ENCODE assay signal across 8 mouse cellular contexts in the genomic region with DNA sequence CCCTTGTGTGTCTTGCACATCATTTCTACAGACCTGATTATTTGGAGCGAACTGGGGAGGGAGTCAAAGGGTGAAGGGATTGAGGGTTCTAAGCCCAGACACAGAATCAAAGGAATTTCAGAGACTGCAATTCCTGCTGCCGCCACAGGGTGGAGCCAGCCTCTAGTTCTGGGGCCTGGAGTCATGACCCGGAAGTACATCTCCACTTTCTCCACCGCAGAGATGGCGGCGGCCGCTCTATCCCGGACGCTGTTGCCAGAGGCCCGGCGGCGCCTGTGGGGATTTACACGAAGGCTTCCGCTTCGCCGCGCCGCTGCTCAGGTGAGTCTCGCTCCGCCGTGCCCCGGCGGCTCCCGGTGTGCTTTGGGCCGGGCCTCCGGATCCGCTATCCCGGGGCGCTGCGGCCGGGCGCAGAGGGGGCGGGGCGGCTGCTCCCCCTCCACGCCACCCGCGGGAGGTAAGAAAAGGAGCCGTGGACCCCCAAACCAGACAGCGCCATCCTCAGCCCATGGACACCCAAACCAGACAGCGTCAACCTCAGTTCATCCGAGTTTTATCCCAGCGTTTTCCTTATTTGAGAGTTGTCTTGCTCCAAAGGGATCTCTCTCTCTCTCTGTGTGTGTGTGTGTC. TPM values are rescaled to one million over a fixed set of nuclear protein-coding genes. Genes with fewer than 3 reads are reported as not detected.
A peak's percentile ranks its signal among the peaks of the same experiment; 100 is the strongest.
DNase-seq lines count a peak whose midpoint lies in the region; ATAC-seq and TF ChIP-seq lines count a peak whose summit lies in the region.

A gene (plus strand): TSS at position 186 of the 630 bp plus-strand sequence.

- no peaks in the 10 kb centered on the region for H3K27me3 ChIP-seq in ES-Bruce4 (ENCODE audit: control insufficient read depth, insufficient read depth, low read length, poor library complexity, severe bottlenecking)
- no peaks in the 10 kb centered on the region for H3K27me3 ChIP-seq in forebrain, embryonic 14.5 days (replicated peaks; ENCODE audit: control insufficient read depth, insufficient read depth, low read length)
- H3K27me3 ChIP-seq in neural tube, embryonic 15.5 days (replicated peaks) = no peaks in the 10 kb centered on the region

- 0 out of 2 replicates have a peak, but pooled peaks have one; percentile 4 for TF ChIP-seq EP300 in ES-Bruce4 (IDR thresholded peaks at IDR 0.05; ENCODE audit: insufficient read depth, low read depth, low read length)

- H3K4me3 ChIP-seq in ES-Bruce4 (ENCODE audit: low read depth, low read length) = peak within 1 kb of the TSS; percentile 95
- peak within 1 kb of the TSS; percentile 88 for H3K4me3 ChIP-seq in forebrain, embryonic 14.5 days (ENCODE audit: low read depth, low read length)
- H3K4me3 ChIP-seq in neural tube, embryonic 15.5 days (replicated peaks) = peak within 1 kb of the TSS; percentile 97

- no peaks in the 10 kb centered on the region for H3K9me3 ChIP-seq in ES-Bruce4 (replicated peaks; ENCODE audit: control insufficient read depth, insufficient read depth, low read length, poor library complexity, severe bottlenecking)
- no peaks in the 10 kb centered on the region for H3K9me3 ChIP-seq in forebrain, embryonic 14.5 days (replicated peaks; ENCODE audit: control insufficient read depth, low read length)
- H3K9me3 ChIP-seq in neural tube, embryonic 15.5 days (replicated peaks) = no peaks in the 10 kb centered on the region

- H3K9ac ChIP-seq in ES-Bruce4 (ENCODE audit: low read depth, poor library complexity, severe bottlenecking) = peak within 1 kb of the TSS; percentile 94
- H3K9ac ChIP-seq in forebrain, embryonic 14.5 days (ENCODE audit: low read length) = peak within 1 kb of the TSS; percentile 88
- peak within 1 kb of the TSS; percentile 94 for H3K9ac ChIP-seq in neural tube, embryonic 15.5 days (replicated peaks)

- intact Hi-C loops in heart, postnatal 14 days (cut with DNase I) = loop anchor here (1.0 to 10.0 kb wide), 2 partner anchors 79 to 472 kb away; no protein-coding TSS in a partner anchor

- peak; percentile 88 for TF ChIP-seq CTCF in ES-Bruce4 (IDR thresholded peaks at IDR 0.05; ENCODE audit: low read depth, low read length)

- H3K4me2 ChIP-seq in forebrain, embryonic 14.5 days (ENCODE audit: low read length) = peak within 1 kb of the TSS; percentile 64
- H3K4me2 ChIP-seq in neural tube, embryonic 15.5 days = peak within 1 kb of the TSS; percentile 81

- H3K36me3 ChIP-seq in ES-Bruce4 (ENCODE audit: control insufficient read depth, insufficient read depth, low read length, poor library complexity, severe bottlenecking) = peaks cover 11% of the 10 kb centered on the region
- peaks cover 34% of the 10 kb centered on the region for H3K36me3 ChIP-seq in forebrain, embryonic 14.5 days (ENCODE audit: control insufficient read depth, insufficient read depth, low read length)
- peaks cover 30% of the 10 kb centered on the region for H3K36me3 ChIP-seq in neural tube, embryonic 15.5 days

- peak; percentile 94 for DNase-seq in forebrain, embryonic 14.5 days (ENCODE audit: low spot score)
- peak; percentile 83 to 90 for DNase-seq in heart, postnatal 14 days
- DNase-seq in layer of hippocampus, adult 11-12 months (ENCODE audit: low spot score) = peak; percentile 92
- peak; percentile 83 to 88 for DNase-seq in lung, adult 18-20 months
- peak; percentile 89 for DNase-seq in testis, postnatal 14 days (ENCODE audit: low spot score)

- TF ChIP-seq POLR2A in ES-Bruce4 (IDR thresholded peaks at IDR 0.05; ENCODE audit: insufficient read depth, low read length) = no peak

- H3K27ac ChIP-seq in ES-Bruce4 (ENCODE audit: insufficient read depth, low read length) = peak within 1 kb of the TSS; percentile 81
- H3K27ac ChIP-seq in forebrain, embryonic 14.5 days (ENCODE audit: low read depth, low read length) = peak within 1 kb of the TSS; percentile 87
- H3K27ac ChIP-seq in neural tube, embryonic 15.5 days (replicated peaks) = peak within 1 kb of the TSS; percentile 88

- ATAC-seq in cerebellum, adult (ENCODE audit: insufficient number of reproducible peaks, low FRiP score, low TSS enrichment) = peak; percentile 91
- peak; percentile 65 for ATAC-seq in forebrain, embryonic 14.5 days
- ATAC-seq in neural tube, embryonic 15.5 days (ENCODE audit: low FRiP score) = peak; percentile 88

- 0% methylated on average over 38 of the region's 42 CpGs for WGBS in forebrain, embryonic 14.5 days
- under 1% methylated on average over 42 of the region's 42 CpGs for WGBS in neural tube, embryonic 15.5 days

- H3K4me1 ChIP-seq in ES-Bruce4 (ENCODE audit: control insufficient read depth, insufficient read depth, low read length) = peaks cover 2% of the 10 kb centered on the region
- H3K4me1 ChIP-seq in forebrain, embryonic 14.5 days (ENCODE audit: control insufficient read depth, insufficient read depth, low read length) = peaks cover 18% of the 10 kb centered on the region
- H3K4me1 ChIP-seq in neural tube, embryonic 15.5 days = peaks cover 29% of the 10 kb centered on the region

RNA-seq across cellular contexts. Expression of the gene that starts here (rescaled TPM):
- 107 and 111 TPM in 2 replicates for polyA plus RNA-seq in ES-Bruce4 (2011; ENCODE audit: insufficient read depth, insufficient read length, low read depth, missing spikeins)
- 104 and 106 TPM in 2 replicates for polyA plus RNA-seq in forebrain, embryonic 14.5 days (2014; fragmentation: Nextera tagmentation; extraction: Ambion mirVana)
- total RNA-seq in heart, postnatal 14 days (2021) = 100 to 1,000 TPM; 220 to 223 TPM
- polyA plus RNA-seq in neural tube, embryonic 15.5 days (2015; fragmentation: Nextera tagmentation; extraction: Ambion mirVana) = 68.2 and 74.6 TPM in 2 replicates

Comparison
In these comparisons a context has a peak if more than half of its experiments do, and no peak if none do; other contexts are left out.
1. Peak in every context shown above with its lines: DNase-seq, ATAC-seq, H3K4me3 ChIP-seq and H3K27ac ChIP-seq.